Mouse (Mus musculus): Measurements from ENCODE around the gene Bpifb2.
"Not testable (repeated sequence)": the region's sequence is repeated elsewhere in the genome, so short reads cannot be mapped to it uniquely, and the experiment has no call there.

The Bpifb2 gene

DNA sequence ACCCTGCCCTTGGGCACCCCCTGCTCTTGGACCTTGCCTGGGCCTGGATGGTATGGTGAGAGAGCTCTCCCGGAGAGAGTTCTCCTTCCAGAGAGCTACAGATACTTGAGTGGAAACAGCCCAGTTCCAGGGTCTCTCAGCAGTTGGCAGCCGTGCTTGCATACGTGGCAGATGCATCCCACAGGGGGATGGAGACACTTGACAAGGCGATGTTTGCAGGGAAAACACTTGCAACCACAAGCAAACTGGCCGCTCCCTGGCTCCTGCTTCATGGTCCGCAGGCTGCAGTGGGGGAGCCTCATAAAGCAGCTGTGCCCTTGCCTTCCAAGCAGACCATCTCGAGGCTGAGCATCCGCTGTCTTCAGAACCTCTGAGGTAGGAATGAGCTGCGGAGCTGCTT, at the start of gene Bpifb2:
Gene Bpifb2, plus strand, starts transcription at position 301 of the 400 bp plus-strand sequence.
- no peak for DNase-seq

DNA sequence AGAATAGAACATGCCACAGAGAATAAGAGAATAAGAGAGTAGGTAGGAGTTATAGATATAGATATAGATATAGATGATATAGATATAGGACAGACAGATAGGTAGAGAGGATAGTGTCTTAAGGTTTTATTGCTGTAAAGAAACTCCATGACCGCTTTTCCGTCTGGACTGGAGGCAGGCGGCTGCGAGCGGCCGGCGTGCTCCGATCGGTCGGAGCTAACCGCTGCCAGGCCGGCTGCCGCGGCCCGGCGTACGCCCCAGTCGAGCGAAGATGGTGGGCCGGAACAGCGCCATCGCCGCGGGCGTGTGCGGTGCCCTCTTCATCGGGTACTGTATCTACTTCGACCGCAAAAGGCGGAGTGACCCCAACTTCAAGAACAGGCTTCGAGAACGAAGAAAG, 48.9 kb upstream of the Bpifb2 start:
- not testable (repeated sequence) for DNase-seq

DNA sequence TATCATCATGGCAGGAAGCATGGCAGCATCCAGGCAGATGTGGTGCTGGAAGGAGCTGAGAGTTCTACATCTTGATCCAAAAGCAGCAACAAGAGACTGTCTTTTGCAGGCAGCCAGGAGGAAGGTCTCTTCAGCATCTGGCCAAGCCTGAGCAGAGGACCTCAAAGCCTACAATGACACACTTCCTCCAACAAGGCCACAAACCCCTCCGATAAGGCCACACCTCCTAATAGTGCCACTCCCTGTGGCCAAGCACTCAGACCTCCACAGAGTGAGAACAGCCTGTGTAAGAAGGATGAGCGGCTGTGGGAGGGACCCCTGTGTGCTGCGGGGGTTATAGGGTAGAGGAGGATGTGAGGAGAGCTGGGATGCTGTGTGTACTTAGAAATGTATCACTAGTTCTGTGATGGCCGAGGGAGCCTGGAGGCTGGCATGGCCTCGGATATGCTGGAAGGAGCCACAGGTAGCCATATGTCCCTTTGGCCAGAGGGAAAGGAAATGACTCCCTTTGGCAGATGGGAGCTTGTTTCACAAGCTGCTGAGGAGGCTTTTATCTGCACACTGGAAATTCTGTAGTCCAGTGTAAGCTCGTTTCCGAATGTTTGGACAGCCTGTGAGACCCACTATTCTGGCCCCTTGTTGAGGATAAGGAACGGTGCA, 47.5 kb upstream of the Bpifb2 start:
- DNase-seq = peak; percentile 93

DNA sequence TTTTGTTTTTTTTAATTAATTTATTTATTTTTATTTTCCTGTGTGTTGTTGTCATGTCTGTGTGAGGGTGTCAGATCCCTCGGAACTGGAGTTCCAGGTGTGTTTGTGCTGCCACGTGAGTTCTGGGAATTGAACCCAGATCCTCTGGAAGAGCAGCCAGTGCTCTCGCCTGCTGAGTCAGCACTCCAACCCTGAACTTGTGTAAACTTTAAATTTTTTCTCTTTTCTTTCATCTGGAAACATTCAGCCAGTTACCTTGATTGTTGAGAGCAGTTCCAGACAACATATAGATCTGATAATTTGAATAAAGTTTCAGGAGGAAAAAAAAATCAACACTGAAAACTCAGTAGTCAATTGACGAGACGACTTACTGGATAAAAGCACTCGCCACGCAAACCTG, 46.1 kb upstream of the Bpifb2 start:
- DNase-seq = no peak

DNA sequence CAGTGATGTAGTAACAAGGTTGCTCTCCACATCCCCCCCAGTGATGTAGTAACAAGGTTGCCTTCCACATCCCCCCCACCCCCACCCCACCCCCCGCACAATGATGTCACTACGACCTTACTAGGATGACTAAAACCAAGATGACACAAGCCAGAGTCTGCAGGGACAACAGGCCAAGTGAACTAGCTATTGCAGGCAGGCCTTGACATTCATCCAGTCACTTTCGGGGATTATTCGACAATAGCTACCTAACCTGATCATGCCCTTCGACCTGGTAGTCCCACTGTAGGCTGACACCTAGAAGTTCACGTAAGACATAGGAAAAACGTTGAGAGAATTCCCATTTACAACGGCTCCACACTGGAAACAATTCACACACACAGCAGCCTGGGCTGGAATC, 41.6 kb upstream of the Bpifb2 start:
- DNase-seq = no peak

DNA sequence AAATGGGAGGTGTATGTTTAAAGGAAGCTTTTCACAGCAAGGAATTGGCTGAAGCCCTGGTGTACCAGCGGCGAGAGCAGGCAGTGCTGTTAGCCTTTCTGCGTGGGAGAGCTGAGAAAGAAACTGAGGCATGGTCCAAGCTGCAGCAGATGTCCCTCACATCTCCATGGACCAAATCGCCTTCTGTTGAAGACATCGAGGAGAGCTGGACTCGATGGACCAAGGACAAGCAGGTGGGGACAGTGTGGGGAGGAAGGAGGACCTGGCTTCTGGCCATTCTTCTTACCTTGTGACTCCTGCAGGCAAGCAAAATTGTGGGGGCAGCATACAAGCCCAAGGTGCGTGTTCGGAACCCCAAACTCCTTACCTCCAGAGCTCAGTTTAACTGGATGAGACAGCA, 32.0 kb upstream of the Bpifb2 start:
- DNase-seq = peak; percentile 54

DNA sequence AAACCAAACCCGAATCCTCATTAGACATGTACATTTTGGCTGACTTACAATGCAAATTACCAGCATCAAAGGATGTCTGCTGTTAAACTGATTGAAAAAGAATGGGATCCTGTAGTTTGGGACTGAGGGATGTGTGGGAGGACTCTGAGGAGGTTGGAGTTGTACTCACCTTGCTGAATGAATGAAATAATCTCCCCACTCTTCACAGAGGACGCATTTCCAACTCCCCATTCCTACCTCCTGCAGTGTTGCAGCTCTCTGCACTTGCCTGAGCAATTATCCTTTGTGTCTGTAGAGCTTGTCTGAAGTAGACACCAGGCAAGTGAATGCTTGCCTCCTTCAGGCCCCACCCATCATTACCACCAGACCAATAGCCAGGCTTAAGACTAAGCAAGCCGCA, 26.5 kb upstream of the Bpifb2 start:
- no peak for DNase-seq

DNA sequence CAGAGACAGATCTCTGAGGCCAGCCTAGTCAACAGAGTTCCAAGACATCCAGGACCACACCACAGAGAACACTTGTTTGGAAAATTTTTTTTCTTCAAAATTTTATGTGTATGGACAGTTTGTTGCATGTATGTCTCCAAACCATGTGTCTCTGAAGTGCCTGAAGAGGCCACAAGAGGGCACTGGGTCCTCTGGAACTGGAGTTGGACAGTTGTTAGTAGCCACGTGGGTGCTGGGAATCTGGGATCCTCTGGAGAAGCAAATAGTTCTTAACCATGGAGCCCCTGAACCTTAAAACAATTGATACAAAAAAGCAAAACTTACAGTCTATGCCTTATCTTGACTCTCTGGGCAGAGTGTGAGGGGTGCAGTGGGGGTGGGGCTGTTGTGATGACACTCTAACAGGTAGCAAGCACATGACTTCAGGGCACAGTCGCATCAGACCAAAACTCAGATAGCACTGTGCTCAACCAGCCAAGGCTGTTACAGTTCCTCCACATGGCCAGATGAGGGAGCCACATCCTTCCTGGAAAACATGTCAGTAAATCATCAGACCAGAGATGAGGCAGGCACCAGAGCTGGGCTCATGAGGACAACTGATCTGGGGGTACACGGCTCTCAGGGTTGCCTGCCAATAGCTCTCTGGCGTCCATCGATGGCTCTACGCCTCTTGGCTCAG, 24.4 kb upstream of the Bpifb2 start:
- DNase-seq = no peak

DNA sequence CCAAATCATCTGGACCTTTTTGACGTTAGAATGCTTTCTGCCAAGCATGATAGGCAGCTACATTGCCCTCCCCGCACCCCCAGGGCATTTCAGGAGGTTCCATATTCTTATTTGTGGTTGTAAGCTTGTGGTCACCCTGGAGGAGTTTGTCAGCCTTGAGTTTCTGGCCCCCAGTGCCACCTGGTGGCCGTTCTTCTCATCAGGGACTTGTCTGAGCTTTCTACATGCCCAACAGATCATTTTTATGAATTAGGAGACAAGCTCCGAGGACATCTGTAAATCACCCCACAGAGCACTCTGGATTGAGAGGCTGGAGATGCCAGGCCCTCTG, 23.9 kb upstream of the Bpifb2 start:
- peak; percentile 90 for DNase-seq

DNA sequence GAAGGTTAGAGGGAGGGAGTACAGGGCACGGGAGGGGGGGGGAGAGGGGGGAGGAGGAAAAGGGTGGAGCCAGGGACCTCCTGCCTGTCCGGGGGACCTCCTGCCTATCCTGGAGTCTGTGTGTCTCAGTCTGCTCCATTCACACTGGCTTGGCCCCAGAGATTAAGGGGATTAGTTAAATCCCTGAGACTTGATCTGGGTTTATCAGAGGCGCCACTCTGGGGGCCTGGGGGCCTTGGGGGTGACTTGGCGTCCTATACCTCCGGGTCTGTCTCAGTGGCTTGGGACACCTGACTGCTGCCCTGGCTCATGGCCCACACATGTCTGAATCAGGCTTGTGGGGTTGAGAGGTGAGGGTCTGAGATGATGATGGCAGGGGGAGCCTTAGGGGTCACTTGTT, 21.3 kb upstream of the Bpifb2 start:
- DNase-seq = no peak

DNA sequence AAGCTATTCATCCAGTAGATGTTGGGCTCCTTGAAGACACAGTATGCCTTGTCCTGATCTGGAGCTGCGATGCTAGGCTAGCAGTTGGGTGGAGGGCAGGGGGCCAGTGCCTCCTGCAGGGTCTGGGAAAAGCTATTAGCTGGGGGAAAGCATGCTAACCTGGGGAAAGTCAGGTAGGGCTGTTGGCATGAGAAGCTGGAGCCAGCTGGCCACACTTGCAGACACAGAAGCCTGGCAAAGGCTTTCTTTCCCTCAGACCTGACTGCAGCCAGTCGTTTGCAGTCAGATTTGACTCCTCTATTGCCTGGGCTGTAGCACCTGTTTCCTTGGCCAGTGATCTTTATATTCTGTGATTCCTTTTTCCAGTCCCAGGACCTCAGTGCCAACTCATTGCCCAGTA, 15.3 kb upstream of the Bpifb2 start:
- peak; percentile 91 for DNase-seq

DNA sequence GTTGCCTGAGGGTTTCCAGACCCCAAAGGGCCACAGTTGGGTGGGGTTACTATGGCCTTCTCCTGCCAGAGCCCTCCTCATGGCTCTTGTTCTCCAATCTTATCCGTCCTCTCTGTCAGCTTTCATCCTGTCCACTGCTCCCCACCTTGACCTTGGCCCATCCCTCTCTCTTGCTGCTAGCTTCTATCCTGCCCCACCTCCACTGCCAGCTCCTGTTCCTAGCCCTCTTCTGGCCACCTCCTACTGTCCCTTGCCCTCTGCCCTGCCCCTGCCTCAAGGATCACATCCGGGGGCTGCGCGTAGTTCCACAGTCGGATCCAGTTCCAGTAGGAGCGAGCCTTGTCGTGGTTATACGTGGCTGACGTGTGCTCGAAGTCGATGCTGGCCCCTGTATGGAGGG, 14.5 kb upstream of the Bpifb2 start:
- no peak for DNase-seq

DNA sequence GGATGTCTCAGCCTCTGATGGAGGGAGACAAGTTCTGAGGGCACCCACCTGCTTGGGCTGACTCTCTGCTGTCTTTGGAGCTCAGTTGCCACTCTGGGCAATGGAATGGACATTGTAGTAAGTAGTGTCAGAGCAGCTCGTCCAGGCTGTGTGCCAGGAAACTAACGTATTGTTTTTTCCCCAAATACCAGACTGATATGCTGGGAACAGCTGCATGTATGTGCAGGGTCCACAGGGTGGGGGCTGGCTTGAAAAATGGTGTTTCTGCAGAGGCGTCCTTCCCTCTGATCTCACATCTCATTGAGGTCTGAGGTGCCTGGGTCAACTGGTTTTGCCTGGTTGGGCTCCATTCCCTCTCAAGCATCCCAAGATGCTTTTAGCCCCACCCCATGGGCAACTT, 14.1 kb upstream of the Bpifb2 start:
- DNase-seq = peak; percentile 41

DNA sequence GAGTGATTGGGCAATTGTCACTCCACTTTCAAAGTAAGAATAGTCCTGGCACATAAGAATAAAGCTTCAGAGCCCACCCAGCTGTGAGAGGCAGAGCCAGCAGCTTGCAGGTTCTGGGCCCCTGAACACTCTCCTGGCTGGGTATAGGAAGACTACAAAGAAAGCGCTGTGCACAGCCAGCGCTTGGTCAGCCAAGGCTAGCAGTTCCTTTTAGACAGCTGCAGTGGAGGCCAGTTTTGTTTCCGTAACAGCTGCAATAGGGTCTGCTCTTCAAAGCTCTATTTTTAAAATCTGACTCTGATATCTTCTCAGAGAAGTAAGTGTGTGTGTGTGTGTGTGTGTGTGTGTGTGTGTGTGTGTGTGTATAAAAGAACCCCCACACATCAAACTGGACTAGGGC, 12.9 kb upstream of the Bpifb2 start:
- DNase-seq = no peak

DNA sequence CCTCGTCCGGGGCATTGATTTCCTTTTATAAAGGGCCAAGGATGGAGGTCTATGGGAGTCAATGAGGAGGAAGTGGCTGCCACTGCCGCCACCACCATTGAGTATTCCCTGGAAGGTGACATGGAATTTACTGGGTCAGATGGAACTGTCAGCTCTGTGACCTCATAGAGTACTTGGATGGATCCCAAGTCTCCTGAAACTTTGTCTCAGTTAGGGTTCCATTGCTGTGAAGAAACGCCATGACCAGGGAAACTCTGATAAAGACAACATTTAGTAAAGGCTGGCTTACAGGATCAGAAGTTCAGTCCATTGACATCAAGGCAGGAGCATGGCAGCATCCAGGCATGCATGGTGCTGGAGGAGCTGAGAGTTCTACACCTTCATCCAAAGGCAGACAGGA, 3.9 kb upstream of the Bpifb2 start, which contains the start of gene Sun5:
Gene Sun5, minus strand, starts transcription at position 101 of the 400 bp plus-strand sequence.
- no peak for DNase-seq

DNA sequence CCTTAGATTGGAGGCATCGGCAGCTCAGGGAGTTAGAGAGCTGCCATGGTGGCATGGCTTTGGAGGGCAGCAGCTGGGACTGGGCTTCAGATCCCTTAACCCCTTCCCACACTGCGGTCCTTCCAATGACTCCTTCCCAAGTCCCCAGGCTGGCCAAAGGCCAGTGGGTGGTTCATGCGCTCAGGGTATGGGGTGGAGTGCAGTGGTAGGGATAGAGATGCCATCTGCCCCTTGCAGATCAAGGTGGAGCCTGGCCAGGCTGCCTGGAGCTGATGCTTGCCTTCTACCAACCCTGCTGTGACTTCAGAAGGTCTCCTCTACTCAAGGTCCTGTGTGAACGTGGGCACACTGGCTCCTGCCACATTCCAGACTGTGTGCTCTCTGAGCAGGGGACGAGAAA, 24.3 kb downstream of the Bpifb2 start:
- peak; percentile 44 for DNase-seq

DNA sequence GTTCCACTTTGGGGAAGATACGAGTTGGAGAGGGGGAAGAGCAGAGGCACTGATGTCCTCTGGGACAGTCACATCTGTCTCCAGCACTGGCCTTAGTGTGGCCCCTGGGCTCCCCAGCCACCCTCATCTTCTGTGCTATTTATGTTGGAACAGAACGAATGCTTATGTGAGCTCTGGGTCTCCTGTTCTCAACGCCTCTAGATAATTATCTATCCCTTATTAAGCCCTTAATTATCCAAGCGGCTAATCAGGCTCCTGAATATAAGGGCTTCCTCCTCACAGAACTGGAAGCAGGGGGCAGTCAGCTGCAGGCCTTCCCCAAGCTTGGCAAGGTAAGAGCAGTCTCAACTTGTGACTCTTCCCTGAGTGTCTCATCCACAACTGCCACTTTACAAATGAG, 25.2 kb downstream of the Bpifb2 start, which contains the start of gene Bpifb6:
Gene Bpifb6, plus strand, starts transcription at position 301 of the 400 bp plus-strand sequence.
- DNase-seq = no peak

DNA sequence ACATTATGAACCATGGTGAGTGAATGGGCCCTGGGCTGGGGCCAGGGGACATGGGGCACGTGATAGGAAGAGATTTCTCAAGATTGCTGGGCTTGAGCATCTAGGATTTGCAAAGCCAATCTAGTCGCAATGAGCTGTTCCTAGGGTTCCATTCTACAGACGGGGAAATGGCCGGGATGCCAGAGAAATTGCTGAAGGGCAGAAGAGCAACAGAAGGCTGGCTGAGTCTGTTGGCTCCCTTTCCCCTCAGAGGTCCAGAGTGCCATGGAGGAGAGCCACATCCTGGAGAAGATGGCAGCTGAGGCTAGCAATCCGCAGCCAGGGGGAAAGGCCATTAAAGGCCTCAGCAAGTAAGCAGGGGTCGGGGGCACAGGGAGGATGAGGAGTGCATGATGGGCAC, 27.9 kb downstream of the Bpifb2 start:
- DNase-seq = peak; percentile 84

DNA sequence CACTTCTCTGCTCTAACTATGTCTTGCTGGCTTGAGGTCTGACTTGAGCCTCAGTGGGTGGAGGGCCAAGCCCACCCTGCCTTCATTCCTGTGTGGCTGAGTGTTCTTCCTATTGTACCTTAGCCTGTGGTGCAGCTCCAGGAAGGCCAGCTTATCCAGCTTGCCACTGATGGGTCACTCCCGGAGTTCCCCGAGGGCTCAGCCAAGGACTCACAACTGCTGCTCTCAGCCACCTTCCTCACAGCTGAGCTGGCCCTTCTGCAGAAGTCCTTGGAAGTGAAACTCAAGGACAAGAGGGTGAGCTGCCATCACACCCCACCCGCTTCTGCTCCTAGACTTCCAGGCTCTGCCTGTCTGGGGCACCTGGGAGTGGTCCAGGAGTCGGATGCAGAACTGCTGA, 31.8 kb downstream of the Bpifb2 start:
- DNase-seq = no peak

DNA sequence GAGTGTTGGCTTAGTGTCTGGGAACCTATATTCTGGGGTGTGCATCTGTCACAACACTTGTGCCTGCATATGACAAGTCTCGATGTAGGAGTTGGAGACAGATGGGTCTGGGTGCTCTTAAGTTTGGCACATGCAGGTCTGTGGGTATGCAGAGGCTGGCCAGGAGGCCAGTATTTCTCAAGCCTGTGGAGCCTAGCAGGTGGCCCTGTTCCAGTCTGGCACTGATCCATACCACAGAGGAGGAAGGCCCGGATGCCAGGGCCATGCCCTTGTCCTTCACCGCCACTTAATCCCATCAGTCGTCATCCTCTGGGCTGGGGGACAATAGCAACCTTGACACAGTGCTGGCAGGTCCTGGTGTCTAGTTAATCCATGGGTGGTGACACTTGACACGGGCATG, 39.3 kb downstream of the Bpifb2 start:
- peak; percentile 26 for DNase-seq

DNA sequence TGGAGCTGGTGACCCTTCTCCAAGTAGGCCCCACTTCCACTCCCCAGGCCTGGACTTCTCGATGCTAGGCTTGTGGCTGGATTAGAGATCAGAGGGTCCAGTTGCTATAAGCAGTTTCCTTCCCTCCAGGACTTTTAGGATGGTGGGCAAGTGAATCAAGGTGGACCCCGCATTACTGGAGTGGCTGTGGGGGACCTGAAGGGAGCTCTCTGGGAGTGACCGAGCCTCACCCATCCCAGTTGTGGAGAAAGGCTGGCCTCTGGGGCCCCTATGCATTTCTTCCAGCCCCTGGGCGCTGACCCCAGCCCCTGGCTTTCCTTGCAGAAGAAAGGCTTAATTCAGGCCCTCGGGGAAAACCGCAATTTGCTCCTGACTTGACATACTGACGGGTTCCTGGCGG, 43.1 kb downstream of the Bpifb2 start, which contains the start of gene Bpifb3:
Gene Bpifb3, plus strand, starts transcription at position 301 of the 400 bp plus-strand sequence.
- no peak for DNase-seq

DNA sequence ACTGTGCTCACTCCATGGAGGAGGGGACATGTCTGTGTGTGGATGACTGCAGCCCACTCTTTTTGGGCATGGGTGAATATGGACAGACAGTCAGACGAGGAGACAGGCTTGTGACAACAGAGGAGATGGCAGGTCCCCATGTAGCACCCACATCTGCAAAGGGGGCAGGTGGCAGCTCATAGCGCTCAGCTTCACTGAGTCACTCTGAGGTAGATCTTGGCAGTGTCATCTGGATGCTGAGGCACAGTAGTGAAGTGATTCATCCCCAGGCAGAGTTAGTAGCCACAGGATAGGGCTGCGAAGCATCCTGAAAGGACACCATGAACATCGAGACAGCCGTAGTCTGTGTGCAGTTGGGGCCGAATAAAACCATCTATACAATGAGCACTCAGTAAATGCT, 46.4 kb downstream of the Bpifb2 start:
- DNase-seq = no peak

DNA sequence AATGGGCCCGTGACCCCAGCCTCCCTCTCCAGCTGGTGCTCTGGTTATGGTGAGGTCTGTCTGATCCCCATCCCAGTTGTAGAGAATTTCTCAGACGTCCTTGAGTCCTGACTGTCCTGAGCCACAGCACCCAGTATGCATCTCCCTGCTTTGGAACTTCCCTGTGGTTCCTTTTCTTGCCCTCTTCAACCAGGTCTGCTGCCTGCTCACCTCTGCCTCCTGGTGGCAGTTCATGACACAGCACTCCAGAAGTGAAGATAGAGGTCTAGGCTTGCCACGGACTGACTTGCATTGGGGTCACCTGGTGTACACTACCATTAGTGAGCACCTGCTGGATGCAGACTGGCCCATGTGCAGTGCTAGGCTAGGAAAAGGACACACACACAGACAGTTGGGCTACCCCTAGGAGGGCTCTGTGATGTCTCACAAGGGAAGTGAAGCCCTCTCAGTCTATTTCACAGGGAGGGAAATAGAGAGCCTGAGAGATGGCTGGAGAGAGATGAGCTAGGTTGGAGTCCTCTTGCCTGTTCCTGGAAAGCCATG, 55.1 kb downstream of the Bpifb2 start:
- DNase-seq = peak; percentile 63

DNA sequence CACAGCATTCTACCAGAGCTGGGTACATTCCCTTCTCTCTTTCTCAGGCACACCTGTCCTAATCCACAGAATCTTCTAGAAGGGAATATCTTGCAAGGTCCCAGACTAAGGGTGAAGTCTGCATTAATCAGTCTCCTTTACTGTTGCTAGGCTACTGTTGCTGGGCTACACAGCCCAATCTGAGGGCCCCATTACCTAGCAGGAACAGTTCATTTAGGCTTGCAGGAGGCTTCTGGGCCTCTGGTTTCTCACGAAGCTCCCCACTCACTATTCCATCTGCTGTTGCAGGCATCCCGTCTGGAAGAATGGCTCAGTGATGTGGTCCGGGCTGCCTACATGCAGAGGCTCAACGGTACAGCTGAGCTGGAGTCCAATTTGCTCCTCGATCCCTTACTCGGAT, 56.3 kb downstream of the Bpifb2 start:
- no peak for DNase-seq

DNA sequence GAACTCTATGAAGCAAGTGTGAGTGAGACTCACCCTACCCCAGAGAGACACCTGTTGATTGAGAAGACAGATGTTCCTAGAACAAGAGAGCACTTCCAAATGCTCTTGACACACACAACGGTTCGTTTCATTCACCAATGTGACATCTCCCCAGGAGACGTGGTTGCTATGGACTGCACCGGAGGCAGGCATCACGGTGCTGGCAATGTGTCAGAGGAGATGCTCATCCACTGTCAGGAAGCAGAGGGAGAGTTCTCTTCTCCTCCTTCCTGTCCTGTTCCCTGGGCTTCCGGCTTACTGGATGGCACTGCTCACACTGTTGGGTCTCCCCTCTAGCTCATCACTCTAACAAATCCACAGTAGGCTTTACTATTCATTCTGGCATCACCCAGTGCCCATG, 58.5 kb downstream of the Bpifb2 start:
- DNase-seq = no peak

Data from cerebellum, adult 9-10 months (tissue).